Mouse (Mus musculus) bone marrow, adult 2 months (tissue): Measurements from ENCODE around the gene Cmbl.

ENCODE experiments used
- CTCF ChIP-seq: fragments of 200-500 bp; IDR thresholded peaks from 2 replicates; pipeline ENCODE4 v1.5.1; 2011; ENCODE audit warnings: low read length, control low read depth; ENCODE audit not compliant: control insufficient read depth, insufficient read depth
- POLR2A ChIP-seq: fragments of 200-500 bp; IDR thresholded peaks from 2 replicates; pipeline ENCODE4 v1.6.1; 2011; ENCODE audit warnings: low read depth, mild to moderate bottlenecking, control low read depth, low read length, borderline replicate concordance; ENCODE audit not compliant: control insufficient read depth

- no peak for TF ChIP-seq CTCF
- no peak for TF ChIP-seq POLR2A
Observed at GRCm38 (mm10) chr15:31519000-31519399, 46.2 kb upstream of the Cmbl start.
